Mouse (Mus musculus) heart, adult 9 months (tissue): Measurements from ENCODE around the gene Ccdc89.

Experiments
- DNase-seq, 2 experiments: peaks; one replicate each; pipeline ENCODE4 v3.0.0; 2022; ENCODE audit warnings: low spot score in 2 of 2

Gene Ccdc89

DNA sequence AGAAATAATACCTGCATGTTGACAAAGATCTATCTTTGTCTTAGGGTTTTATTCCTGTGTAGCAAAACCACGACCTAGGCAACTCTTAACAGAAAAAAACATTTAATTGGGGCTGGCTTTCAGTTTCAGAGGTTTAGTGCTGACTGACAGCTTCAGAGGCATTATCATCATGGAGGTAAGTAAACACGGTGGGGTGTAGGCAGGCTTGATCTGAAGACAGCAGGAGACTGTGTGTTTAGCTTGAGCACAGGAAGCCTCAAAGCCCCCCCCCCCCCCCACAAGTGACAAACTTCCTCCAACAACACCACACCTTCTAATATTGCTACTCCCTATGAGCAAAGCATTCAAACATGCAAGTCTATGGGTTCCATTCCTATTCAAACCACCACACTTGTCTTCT, 47.1 kb downstream of the Ccdc89 start:
- no peak for DNase-seq

GRCm38 (mm10) chr7:90475793-90476312, 49.5 kb downstream of the Ccdc89 start, which contains the start of gene Tmem126b:
TSS of gene Tmem126b (minus strand) at chr7:90476001.
- peak; percentile 99 to 100 for DNase-seq

- DNase-seq = peak in 1 of 2 experiments; percentile 7
Measured at GRCm38 (mm10) chr7:90476313-90477245, 50.2 kb downstream of the Ccdc89 start, which contains the start of gene Dlg2. TSS of gene Dlg2 (plus strand) at chr7:90476672.
